Mouse (Mus musculus): ENCODE results near the gene Capn10. TPM values are rescaled to one million over a fixed set of nuclear protein-coding genes. Genes with fewer than 3 reads are reported as not detected.

Capn10 gene
- polyA plus RNA-seq, 1 experiment = 64.1 TPM

GRCm38 (mm10) chr1:92920474-92921200 is 13.5 kb upstream of the Capn10 start:
- no peak for TF ChIP-seq CTCF (IDR thresholded peaks at IDR 0.05; ENCODE audit: borderline replicate concordance, extremely low read depth, insufficient read depth, insufficient read length)
- TF ChIP-seq POLR2A (IDR thresholded peaks at IDR 0.05; ENCODE audit: borderline replicate concordance, extremely low read depth, insufficient read depth, insufficient read length, poor library complexity, severe bottlenecking) = no peak
- DNase-seq (ENCODE audit: low read depth) = no peak

GRCm38 (mm10) chr1:92921496-92921895 is 12.7 kb upstream of the Capn10 start:
- TF ChIP-seq POLR2A (IDR thresholded peaks at IDR 0.05; ENCODE audit: borderline replicate concordance, extremely low read depth, insufficient read depth, insufficient read length, poor library complexity, severe bottlenecking) = no peak
- DNase-seq (ENCODE audit: low read depth) = no peak

- TF ChIP-seq POLR2A (IDR thresholded peaks at IDR 0.05; ENCODE audit: borderline replicate concordance, extremely low read depth, insufficient read depth, insufficient read length, poor library complexity, severe bottlenecking) (no peak), CTCF (IDR thresholded peaks at IDR 0.05; ENCODE audit: borderline replicate concordance, extremely low read depth, insufficient read depth, insufficient read length) (no peak)
- no peak for DNase-seq (ENCODE audit: low read depth)
These were observed 3.9 kb upstream of the Capn10 start for GRCm38 (mm10) chr1:92930171-92930706.

- no peak for DNase-seq (ENCODE audit: low read depth)
- no peak for TF ChIP-seq CTCF (IDR thresholded peaks at IDR 0.05; ENCODE audit: borderline replicate concordance, extremely low read depth, insufficient read depth, insufficient read length)
- TF ChIP-seq POLR2A (IDR thresholded peaks at IDR 0.05; ENCODE audit: borderline replicate concordance, extremely low read depth, insufficient read depth, insufficient read length, poor library complexity, severe bottlenecking) = no peak
These were observed 565 bp upstream of the Capn10 start for GRCm38 (mm10) chr1:92933611-92934010.

- TF ChIP-seq CTCF (IDR thresholded peaks at IDR 0.05; ENCODE audit: borderline replicate concordance, extremely low read depth, insufficient read depth, insufficient read length) (no peak), POLR2A (IDR thresholded peaks at IDR 0.05; ENCODE audit: borderline replicate concordance, extremely low read depth, insufficient read depth, insufficient read length, poor library complexity, severe bottlenecking) (no peak)
- DNase-seq (ENCODE audit: low read depth) = peak; percentile 81
These were observed 1.1 kb downstream of the Capn10 start for GRCm38 (mm10) chr1:92935054-92935962.

- TF ChIP-seq CTCF (IDR thresholded peaks at IDR 0.05; ENCODE audit: borderline replicate concordance, extremely low read depth, insufficient read depth, insufficient read length) (peak; percentile 18; the same call in 1 of the 2 replicates), POLR2A (IDR thresholded peaks at IDR 0.05; ENCODE audit: borderline replicate concordance, extremely low read depth, insufficient read depth, insufficient read length, poor library complexity, severe bottlenecking) (no peak)
- DNase-seq (ENCODE audit: low read depth) = peak; percentile 4
These were observed 1.8 kb downstream of the Capn10 start for GRCm38 (mm10) chr1:92935977-92936376.

- TF ChIP-seq POLR2A (IDR thresholded peaks at IDR 0.05; ENCODE audit: borderline replicate concordance, extremely low read depth, insufficient read depth, insufficient read length, poor library complexity, severe bottlenecking) = no peak
- TF ChIP-seq CTCF (IDR thresholded peaks at IDR 0.05; ENCODE audit: borderline replicate concordance, extremely low read depth, insufficient read depth, insufficient read length) = no peak
- no peak for DNase-seq (ENCODE audit: low read depth)
These were observed 2.3 kb downstream of the Capn10 start for GRCm38 (mm10) chr1:92936467-92936866.

- no peak for DNase-seq (ENCODE audit: low read depth)
These were observed 3.6 kb downstream of the Capn10 start for GRCm38 (mm10) chr1:92937797-92938196.

GRCm38 (mm10) chr1:92939746-92940145 is 5.6 kb downstream of the Capn10 start:
- no peak for DNase-seq (ENCODE audit: low read depth)
- TF ChIP-seq CTCF (IDR thresholded peaks at IDR 0.05; ENCODE audit: borderline replicate concordance, extremely low read depth, insufficient read depth, insufficient read length) = no peak
- TF ChIP-seq POLR2A (IDR thresholded peaks at IDR 0.05; ENCODE audit: borderline replicate concordance, extremely low read depth, insufficient read depth, insufficient read length, poor library complexity, severe bottlenecking) = no peak

More at GRCm38 (mm10) chr1:92937797-92938196, 3.6 kb downstream of the Capn10 start:
- TF ChIP-seq POLR2A (IDR thresholded peaks at IDR 0.05; ENCODE audit: borderline replicate concordance, extremely low read depth, insufficient read depth, insufficient read length, poor library complexity, severe bottlenecking) = no peak
- TF ChIP-seq CTCF (IDR thresholded peaks at IDR 0.05; ENCODE audit: borderline replicate concordance, extremely low read depth, insufficient read depth, insufficient read length) = no peak

- TF ChIP-seq POLR2A (IDR thresholded peaks at IDR 0.05; ENCODE audit: borderline replicate concordance, extremely low read depth, insufficient read depth, insufficient read length, poor library complexity, severe bottlenecking) (no peak), CTCF (IDR thresholded peaks at IDR 0.05; ENCODE audit: borderline replicate concordance, extremely low read depth, insufficient read depth, insufficient read length) (no peak)
- no peak for DNase-seq (ENCODE audit: low read depth)
These were observed 9.2 kb downstream of the Capn10 start for GRCm38 (mm10) chr1:92943219-92943989.

GRCm38 (mm10) chr1:92947966-92948365 is 13.8 kb downstream of the Capn10 start:
- DNase-seq (ENCODE audit: low read depth) = no peak
- TF ChIP-seq CTCF (IDR thresholded peaks at IDR 0.05; ENCODE audit: borderline replicate concordance, extremely low read depth, insufficient read depth, insufficient read length) = no peak
- no peak for TF ChIP-seq POLR2A (IDR thresholded peaks at IDR 0.05; ENCODE audit: borderline replicate concordance, extremely low read depth, insufficient read depth, insufficient read length, poor library complexity, severe bottlenecking)

Measured in brain, embryonic 14.5 days (tissue).